In the genomic region with DNA sequence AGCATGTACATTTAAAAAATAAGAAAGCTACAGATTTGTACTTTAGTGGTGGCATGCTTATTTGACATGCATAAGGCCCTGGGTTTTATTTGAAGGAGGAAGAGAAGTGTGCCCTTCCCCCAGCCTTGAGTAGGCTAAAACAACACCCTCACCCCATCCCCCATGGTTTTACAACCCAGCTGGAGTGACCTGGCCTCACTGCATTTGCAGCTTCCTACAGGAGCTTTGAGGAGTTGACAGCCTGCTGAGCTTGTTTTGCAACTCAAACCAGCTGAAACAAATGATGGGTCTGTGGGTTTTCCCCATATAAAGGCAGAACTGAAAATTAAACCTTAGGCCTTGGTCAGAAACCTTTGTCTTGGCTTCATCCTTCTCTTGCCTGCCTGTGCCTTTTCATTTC, we compare ENCODE assay signal across 32 mouse cellular contexts.
A peak's percentile ranks its signal among the peaks of the same experiment; 100 is the strongest.
DNase-seq lines count a peak whose midpoint lies in the region; ATAC-seq and TF ChIP-seq lines count a peak whose summit lies in the region.
"Had no signal": no experiment of that assay in that cellular context is flagged by ENCODE, and none has a peak within 500 bp of the region (broad histone marks: within the 10 kb centered on the region; RNA-seq: fewer than 3 reads in every experiment).

No protein-coding gene starts in this region.

- TF ChIP-seq EP300 in stomach, postnatal 0 days (optimal IDR thresholded peaks at IDR 0.05): no peak

- in situ Hi-C loops in ES-E14 (cut with MboI; ENCODE audit: low sequenced_read_pairs in 2 of 2, unreplicated experiment in 2 of 2): no loop called here

- H3K4me1 ChIP-seq in ES-E14 (ENCODE audit: control insufficient read depth in 2 of 2, insufficient read depth in 2 of 2, low read length in 2 of 2, poor library complexity in 1 of 2): peaks cover 4 to 5% of the 10 kb centered on the region in 2 experiments; a peak in 3 of 4 replicates
- H3K4me1 ChIP-seq in limb, embryonic 10.5 days: peaks cover 30% of the 10 kb centered on the region
- H3K4me1 ChIP-seq in stomach, postnatal 0 days (replicated peaks; ENCODE audit: control insufficient read depth, insufficient read depth): no peaks in the 10 kb centered on the region
- H3K4me1 ChIP-seq: liver, embryonic 13.5 days had no signal

- DNase-seq in heart, adult 11 months: peak; percentile 29
- DNase-seq in heart, postnatal 4 days: no peak
- peak; percentile 22 for DNase-seq in ES-E14 (ENCODE audit: low read depth, low spot score)
- DNase-seq in embryo, embryonic 11 days: peak; percentile 40
- DNase-seq in limb, embryonic 10.5 days (ENCODE audit: low spot score): peak; percentile 55
- DNase-seq in layer of hippocampus, postnatal 14 days (ENCODE audit: low spot score in 2 of 2): no peak
- no peak for DNase-seq in stomach, postnatal 0 days (ENCODE audit: low spot score)
- DNase-seq: adrenal gland, postnatal 25 days; cerebellum, adult 11-12 months; cerebellum, adult 9-11 months; forebrain, postnatal 0 days; gastrocnemius, postnatal 10 days; heart, postnatal 36 days; kidney, adult 11 months; kidney, postnatal 25 days; liver, embryonic 13.5 days; lung, adult 18-20 months; lung, postnatal 4 days; retina, postnatal 1 day; right cerebral cortex, postnatal 14 days; thymus, postnatal 14 days had no signal

- ATAC-seq in megakaryocyte progenitor cell, adult 5-6 weeks (replicated peaks; ENCODE audit: poor library complexity): no peak
- no peak for ATAC-seq in stomach, postnatal 0 days (ENCODE audit: low FRiP score, low TSS enrichment)
- ATAC-seq: forebrain, postnatal 0 days; inflammation-experienced regulatory T-cells, adult 6 months; lung, postnatal 0 days; midbrain, embryonic 13.5 days had no signal

- H3K9ac ChIP-seq in ES-E14 (ENCODE audit: insufficient read depth, low read depth, low read length, poor library complexity, severe bottlenecking): no peak overlapping the region
- no peak overlapping the region for H3K9ac ChIP-seq in stomach, postnatal 0 days (ENCODE audit: low read length)
- H3K9ac ChIP-seq: embryonic facial prominence, embryonic 12.5 days; forebrain, postnatal 0 days; hindbrain, embryonic 15.5 days; kidney, embryonic 15.5 days; limb, embryonic 15.5 days; liver, embryonic 13.5 days; midbrain, embryonic 13.5 days; neural tube, embryonic 15.5 days had no signal

- H3K4me3 ChIP-seq in ES-E14 (ENCODE audit: insufficient read depth in 1 of 2, low read depth in 1 of 2, low read length in 2 of 2, poor library complexity in 1 of 2, severe bottlenecking in 1 of 2): no peak overlapping the region
- H3K4me3 ChIP-seq in limb, embryonic 10.5 days: no peak overlapping the region
- H3K4me3 ChIP-seq in stomach, postnatal 0 days (ENCODE audit: low read depth, low read length): no peak overlapping the region
- H3K4me3 ChIP-seq: embryonic facial prominence, embryonic 12.5 days; forebrain, embryonic 10.5 days; hindbrain, embryonic 15.5 days; kidney, embryonic 15.5 days; limb, embryonic 15.5 days; liver, embryonic 13.5 days; midbrain, embryonic 13.5 days; neural tube, embryonic 15.5 days had no signal

- no peaks in the 10 kb centered on the region for H3K36me3 ChIP-seq in ES-E14 (ENCODE audit: control insufficient read depth, insufficient read depth, low read length, poor library complexity, severe bottlenecking)
- no peaks in the 10 kb centered on the region for H3K36me3 ChIP-seq in limb, embryonic 10.5 days
- H3K36me3 ChIP-seq in stomach, postnatal 0 days (ENCODE audit: control insufficient read depth, insufficient read depth, low read length): no peaks in the 10 kb centered on the region
- H3K36me3 ChIP-seq: embryonic facial prominence, embryonic 12.5 days; forebrain, embryonic 10.5 days; G1E; hindbrain, embryonic 15.5 days; kidney, embryonic 15.5 days; limb, embryonic 15.5 days; liver, embryonic 13.5 days; midbrain, embryonic 13.5 days; neural tube, embryonic 15.5 days had no signal

- TF ChIP-seq CTCF in stomach, postnatal 0 days (IDR thresholded peaks at IDR 0.05; ENCODE audit: low read depth): no peak

- H3K27ac ChIP-seq in ES-E14 (ENCODE audit: insufficient read depth, low read depth, low read length, poor library complexity, severe bottlenecking): no peak overlapping the region
- peak overlapping the region; percentile 31; the same call in 1 of the 2 replicates for H3K27ac ChIP-seq in limb, embryonic 10.5 days
- no peak overlapping the region for H3K27ac ChIP-seq in stomach, postnatal 0 days (replicated peaks)
- H3K27ac ChIP-seq: embryonic facial prominence, embryonic 12.5 days; hindbrain, embryonic 15.5 days; kidney, embryonic 15.5 days; limb, embryonic 15.5 days; liver, embryonic 13.5 days; midbrain, embryonic 13.5 days; neural tube, embryonic 15.5 days had no signal

- H3K9me3 ChIP-seq in ES-E14 (ENCODE audit: control insufficient read depth, insufficient read depth, low read depth, low read length): no peaks in the 10 kb centered on the region
- 0 out of 2 replicates have a peak, but pooled peaks cover 2% of the 10 kb centered on the region for H3K9me3 ChIP-seq in limb, embryonic 10.5 days (replicated peaks)
- H3K9me3 ChIP-seq in stomach, postnatal 0 days (ENCODE audit: control insufficient read depth, low read length): no peaks in the 10 kb centered on the region
- H3K9me3 ChIP-seq: forebrain, embryonic 10.5 days; G1E; hindbrain, embryonic 15.5 days; kidney, embryonic 15.5 days; limb, embryonic 15.5 days; liver, embryonic 13.5 days had no signal

- H3K4me2 ChIP-seq in stomach, postnatal 0 days (replicated peaks; ENCODE audit: low read depth): no peak overlapping the region
- H3K4me2 ChIP-seq: embryonic facial prominence, embryonic 12.5 days; hindbrain, embryonic 15.5 days; kidney, embryonic 15.5 days; limb, embryonic 15.5 days; liver, embryonic 13.5 days; midbrain, embryonic 13.5 days; neural tube, embryonic 15.5 days had no signal

- H3K27me3 ChIP-seq in limb, embryonic 10.5 days (ENCODE audit: low read depth, poor library complexity, severe bottlenecking): no peaks in the 10 kb centered on the region
- no peaks in the 10 kb centered on the region for H3K27me3 ChIP-seq in stomach, postnatal 0 days (ENCODE audit: control insufficient read depth, insufficient read depth, low read length)
- H3K27me3 ChIP-seq: embryonic facial prominence, embryonic 12.5 days; hindbrain, embryonic 15.5 days; kidney, embryonic 15.5 days; limb, embryonic 15.5 days; liver, embryonic 13.5 days; midbrain, embryonic 13.5 days; neural tube, embryonic 15.5 days had no signal

TF ChIP-seq in ES-E14, 5 proteins besides CTCF, POLR2A, EP300 and RAD21:
- TF ChIP-seq MAFK (IDR thresholded peaks at IDR 0.05; ENCODE audit: insufficient read depth, low read depth, low read length) (no peak), CHD2 (IDR thresholded peaks at IDR 0.05; ENCODE audit: low read depth, low read length) (peak; percentile 55; the same call in 1 of the 2 replicates)

Comparison
In these comparisons a context has a peak if more than half of its experiments do, and no peak if none do; other contexts are left out.
1. DNase-seq: peak in heart, adult 11 months (single experiment), ES-E14 (single experiment), embryo, embryonic 11 days (single experiment) and limb, embryonic 10.5 days (single experiment); none in heart, postnatal 4 days (single experiment), layer of hippocampus, postnatal 14 days (0 of 2) and stomach, postnatal 0 days (single experiment).